Mouse (Mus musculus) myocyte (in vitro differentiated cells): ENCODE measurements at regions not wholly inside any gene's neighbourhood (a gene's known extent, or its start where the extent isn't known, plus 50 kb on each side); places are given as distances from the start of the nearest gene placed in this dataset.

Source experiments
- CEBPB ChIP-seq: IDR thresholded peaks from 2 replicates; pipeline ENCODE4 v1.6.1; 2011; ENCODE audit warnings: mild to moderate bottlenecking, moderate library complexity; ENCODE audit not compliant: poor library complexity, insufficient read depth, severe bottlenecking
- POLR2A ChIP-seq: IDR thresholded peaks from one replicate; pipeline ENCODE4 v1.6.1; 2011; ENCODE audit warnings: low read depth, mild to moderate bottlenecking, control low read depth, moderate library complexity; ENCODE audit not compliant: insufficient read length
- USF1 ChIP-seq: IDR thresholded peaks from one replicate; pipeline ENCODE4 v1.6.1; 2011; ENCODE audit warnings: low read depth, mild to moderate bottlenecking, control low read depth, moderate library complexity

GRCm38 (mm10) chr17:84903625-84904337 lies 52.8 kb upstream of the Ppm1b start:
- no peak for TF ChIP-seq CEBPB
- TF ChIP-seq POLR2A: no peak
- no peak for TF ChIP-seq USF1
